Mouse (Mus musculus): ENCODE measurements at regions not wholly inside any gene's neighbourhood (a gene's known extent, or its start where the extent isn't known, plus 50 kb on each side); places are given as distances from the start of the nearest gene placed in this dataset.

DNA sequence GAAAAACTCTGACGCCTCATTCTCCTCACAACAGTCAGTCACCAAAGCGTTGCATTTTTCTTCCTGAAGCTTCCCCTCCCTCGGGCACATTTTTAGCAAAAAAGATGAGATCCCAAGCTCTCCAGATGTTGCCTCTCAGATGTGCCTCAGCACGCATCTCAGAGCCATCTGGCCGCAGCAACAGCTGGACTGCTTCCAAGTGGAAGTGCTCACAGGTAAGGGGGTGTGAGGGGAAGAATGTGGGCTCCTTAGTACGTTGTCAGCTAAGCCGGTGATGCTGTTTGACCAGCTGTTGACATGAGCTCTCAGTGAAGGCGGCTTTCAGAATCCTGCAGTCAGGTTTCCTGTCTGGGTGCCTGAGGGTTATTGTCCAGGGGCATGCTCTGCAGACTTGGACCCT is 58.2 kb upstream of the Vangl1 start:
- no peaks in the 10 kb centered on the region for H3K9me3 ChIP-seq (replicated peaks)
- TF ChIP-seq GATA1 (IDR thresholded peaks at IDR 0.05; ENCODE audit: borderline replicate concordance, low read length) (no peak), POLR2AphosphoS5 (IDR thresholded peaks at IDR 0.05; ENCODE audit: insufficient replicate concordance, low read depth, low read length) (no peak), CTCF (IDR thresholded peaks at IDR 0.05; ENCODE audit: low read depth, low read length) (no peak), TAL1 (conservative IDR thresholded peaks at IDR 0.05; ENCODE audit: low read depth, low read length) (no peak), GATA2 (IDR thresholded peaks at IDR 0.05; ENCODE audit: borderline replicate concordance, low read depth, low read length) (no peak)
- ATAC-seq (ENCODE audit: extremely low read depth, insufficient number of reproducible peaks, low FRiP score, poor library complexity, severe bottlenecking) (no peak), DNase-seq (ENCODE audit: low spot score) (no peak)
- no peaks in the 10 kb centered on the region for H3K27me3 ChIP-seq (ENCODE audit: insufficient read depth, low read length)
- no peaks in the 10 kb centered on the region for H3K4me1 ChIP-seq (ENCODE audit: insufficient read depth, low read depth, low read length)
- no peaks in the 10 kb centered on the region for H3K36me3 ChIP-seq (replicated peaks)
- H3K4me3 ChIP-seq (ENCODE audit: low read depth, low read length) = no peak overlapping the region

DNA sequence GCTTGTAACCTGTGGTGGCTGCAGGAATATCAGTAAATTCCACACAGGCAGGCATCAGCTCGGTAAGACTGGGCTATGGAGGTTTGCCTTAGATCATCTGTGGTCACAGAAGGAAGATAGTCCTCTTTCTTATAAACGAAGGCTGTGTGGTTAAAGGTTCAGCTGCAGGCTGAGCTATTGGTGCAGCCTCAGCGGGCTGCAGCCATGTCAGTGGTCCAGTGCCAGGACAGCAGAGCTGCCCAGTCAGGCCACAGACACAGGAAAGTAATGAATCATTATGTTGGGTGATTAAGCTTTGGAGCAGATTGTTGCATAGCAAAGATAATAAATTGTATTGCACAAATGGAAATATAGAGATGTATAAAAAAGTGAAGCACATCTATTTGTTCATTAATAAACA is 57.0 kb upstream of the Vangl1 start:
- DNase-seq (ENCODE audit: low spot score) (no peak), ATAC-seq (ENCODE audit: extremely low read depth, insufficient number of reproducible peaks, low FRiP score, poor library complexity, severe bottlenecking) (no peak)
- Histone ChIP-seq H3K27me3 (ENCODE audit: insufficient read depth, low read length) (no peaks in the 10 kb centered on the region), H3K36me3 (replicated peaks) (no peaks in the 10 kb centered on the region), H3K9me3 (replicated peaks) (no peaks in the 10 kb centered on the region), H3K4me1 (ENCODE audit: insufficient read depth, low read depth, low read length) (no peaks in the 10 kb centered on the region), H3K4me3 (ENCODE audit: low read depth, low read length) (no peak overlapping the region)
- TF ChIP-seq POLR2AphosphoS5 (IDR thresholded peaks at IDR 0.05; ENCODE audit: insufficient replicate concordance, low read depth, low read length) = no peak
- no peak for TF ChIP-seq TAL1 (conservative IDR thresholded peaks at IDR 0.05; ENCODE audit: low read depth, low read length)
- no peak for TF ChIP-seq GATA1 (IDR thresholded peaks at IDR 0.05; ENCODE audit: borderline replicate concordance, low read length)
- TF ChIP-seq GATA2 (IDR thresholded peaks at IDR 0.05; ENCODE audit: borderline replicate concordance, low read depth, low read length) = no peak
- TF ChIP-seq CTCF (IDR thresholded peaks at IDR 0.05; ENCODE audit: low read depth, low read length) = no peak
